Mouse (Mus musculus) brain, adult 2 months (tissue): Measurements from ENCODE around the gene Gm973.
A peak's percentile ranks its signal among the peaks of the same experiment; 100 is the strongest.

Source experiments
- DNase-seq: peaks from one replicate; pipeline ENCODE4 v3.0.0; 2011; ENCODE audit warnings: low read depth, low spot score

Gene Gm973

DNA sequence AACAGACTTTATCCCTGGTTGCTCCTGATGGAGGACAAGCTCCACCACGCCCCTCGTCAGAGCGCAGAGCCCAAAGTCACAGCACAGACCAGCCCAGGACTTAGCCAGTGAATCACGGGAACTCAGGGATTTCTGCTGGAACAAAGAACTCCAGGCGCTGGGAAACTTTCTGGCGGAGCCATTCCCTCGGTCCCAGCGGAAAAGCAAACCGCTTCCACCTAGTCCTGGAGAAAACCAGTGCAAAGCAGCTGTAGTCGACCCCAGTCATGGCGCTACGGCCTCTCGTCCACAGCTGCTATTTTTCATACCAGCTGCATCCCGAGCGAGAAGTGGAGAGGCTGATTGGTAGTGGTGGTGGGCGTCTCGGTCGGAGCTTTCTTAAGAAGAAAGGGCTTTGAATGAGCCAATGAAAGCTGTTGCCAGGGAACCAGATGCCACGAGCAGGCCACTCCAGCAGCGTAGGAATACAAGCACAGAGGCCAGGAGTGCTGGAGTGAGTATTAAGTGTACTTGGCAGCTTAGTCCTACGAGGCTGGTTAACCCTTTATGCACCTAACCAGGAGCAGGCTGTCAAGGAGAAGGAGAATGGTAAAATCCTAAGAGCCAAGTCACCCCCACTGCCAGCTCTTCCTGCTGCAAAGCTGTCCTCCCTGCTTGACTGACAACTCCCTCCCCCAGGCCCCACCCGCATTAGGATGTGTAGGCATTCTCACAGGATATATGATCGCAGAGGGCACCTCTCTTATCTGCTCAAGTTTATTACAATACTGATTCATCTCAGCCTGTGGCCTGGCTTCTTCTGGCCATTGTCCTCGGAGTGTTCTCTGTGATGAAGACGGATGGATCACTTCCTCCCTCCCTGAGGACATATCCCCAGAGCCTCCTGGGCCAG lies at the start of gene Gm973:
Gene Gm973 (plus strand): TSS at position 239 of the 892 bp plus-strand sequence.
- peak; percentile 74 for DNase-seq

DNA sequence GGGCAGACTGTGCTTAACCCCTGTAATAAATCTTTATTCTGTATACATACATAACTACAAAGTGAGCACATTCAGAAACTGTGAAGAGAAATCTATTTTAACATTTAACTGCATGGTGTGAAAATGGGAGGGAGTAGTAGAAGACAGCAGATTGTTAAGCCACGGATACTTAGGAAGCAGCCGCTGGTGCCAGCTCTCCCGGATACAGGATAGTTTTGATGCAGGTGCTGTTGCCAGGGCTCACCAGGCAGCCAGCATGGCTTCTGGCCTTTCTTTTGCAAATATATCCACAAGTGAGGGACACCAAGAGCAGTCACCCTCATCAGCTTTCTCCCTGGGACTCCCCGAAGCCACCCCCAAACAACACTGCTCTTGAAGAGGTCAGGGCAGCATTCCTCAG lies 46.9 kb upstream of the Gm973 start:
- DNase-seq, result peak; percentile 88

DNA sequence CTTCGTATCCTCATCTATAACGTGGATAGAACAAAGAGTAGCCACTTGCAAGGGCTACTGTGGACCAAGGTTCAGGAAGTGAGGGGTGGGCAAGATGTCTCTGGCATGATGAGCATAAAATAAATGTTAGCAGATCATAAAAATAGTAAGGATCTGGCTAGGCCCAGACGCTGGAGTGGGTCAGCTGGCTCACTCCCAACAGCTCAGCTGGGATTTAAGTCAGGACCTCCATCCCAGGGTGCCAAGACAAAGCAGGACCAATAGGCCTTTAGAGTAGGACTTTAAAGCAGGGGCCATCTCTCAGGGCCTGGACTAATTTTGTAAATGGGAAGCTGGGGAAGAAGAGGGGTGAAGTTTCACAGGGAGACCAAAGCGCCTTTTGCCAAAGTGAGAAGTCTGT lies 45.3 kb upstream of the Gm973 start:
- DNase-seq, result no peak

DNA sequence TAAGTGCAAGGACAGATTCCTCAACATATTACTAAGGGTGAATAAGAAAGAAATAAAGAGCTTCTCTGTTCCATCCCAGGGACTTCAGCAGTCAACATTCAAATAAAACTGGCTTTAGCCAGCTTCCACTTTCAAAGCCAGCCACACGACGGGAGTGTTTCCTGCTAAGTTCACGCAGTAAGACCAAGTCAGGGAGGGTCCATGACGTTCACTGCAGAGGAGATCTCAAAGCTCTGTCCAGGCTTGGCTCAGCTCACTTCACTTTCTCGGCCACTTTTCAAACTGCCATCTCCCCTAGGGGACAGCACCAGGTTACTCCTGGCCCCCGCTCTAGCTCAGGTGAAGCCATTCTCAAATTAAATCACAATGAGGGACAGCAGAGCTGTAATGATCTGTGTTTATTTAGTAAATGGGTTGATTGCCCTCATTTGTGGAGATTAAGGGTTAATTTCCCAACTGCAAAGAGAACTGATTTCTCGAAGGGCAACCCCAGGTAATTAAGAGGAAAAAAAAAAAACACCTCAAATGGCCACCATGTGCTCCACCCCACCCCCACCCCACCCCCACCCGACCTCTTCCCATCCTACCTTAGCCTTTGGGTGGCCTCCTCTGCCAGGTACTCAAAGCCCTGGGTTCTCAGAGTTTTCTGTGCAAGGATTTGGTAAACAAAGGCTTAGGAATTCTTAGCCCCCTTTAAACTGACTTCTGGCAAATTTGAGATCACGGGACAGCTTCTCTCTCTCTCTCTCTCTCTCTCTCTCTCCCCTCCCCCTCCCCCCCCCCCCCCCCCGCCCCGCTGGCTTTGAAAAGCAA lies 43.5 kb upstream of the Gm973 start:
- no peak for DNase-seq

DNA sequence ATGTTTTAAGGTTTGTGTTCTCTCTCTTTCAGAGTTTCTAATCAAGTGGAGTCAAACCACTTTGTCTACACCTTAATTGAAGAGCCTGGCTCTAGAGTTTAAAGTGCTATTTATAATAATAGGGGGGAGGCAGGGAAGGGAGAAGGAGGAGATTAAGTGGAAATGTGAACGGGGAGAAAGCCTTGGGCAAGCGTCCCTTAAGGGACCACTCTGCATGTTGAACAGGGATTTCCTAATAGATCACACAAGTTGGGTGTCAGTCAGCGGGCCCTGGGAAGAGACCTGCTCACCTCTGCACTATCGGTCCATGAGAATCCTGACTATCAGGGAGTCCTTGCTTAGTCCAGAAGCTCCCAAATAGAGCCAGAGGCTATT lies 42.9 kb upstream of the Gm973 start:
- no peak for DNase-seq

DNA sequence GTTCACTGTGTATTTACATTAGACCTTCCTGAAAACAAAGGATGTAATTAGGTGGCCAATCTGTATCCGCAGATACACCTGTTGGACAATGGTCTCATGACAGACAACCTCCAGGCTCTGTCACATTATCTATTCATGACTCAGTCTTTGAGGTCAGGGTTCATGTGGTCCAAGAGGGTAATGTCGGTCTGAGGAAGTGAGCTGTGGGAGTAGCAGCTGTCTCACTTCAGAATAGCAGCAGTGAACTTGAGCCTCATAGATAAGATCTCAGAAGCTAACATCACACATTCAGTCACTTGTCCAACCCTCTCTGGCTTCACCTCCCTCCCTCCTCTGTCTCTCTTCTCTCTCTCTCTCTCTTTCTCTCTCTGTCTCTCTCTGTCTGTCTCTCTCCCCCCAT lies 40.4 kb upstream of the Gm973 start:
- no peak for DNase-seq

DNA sequence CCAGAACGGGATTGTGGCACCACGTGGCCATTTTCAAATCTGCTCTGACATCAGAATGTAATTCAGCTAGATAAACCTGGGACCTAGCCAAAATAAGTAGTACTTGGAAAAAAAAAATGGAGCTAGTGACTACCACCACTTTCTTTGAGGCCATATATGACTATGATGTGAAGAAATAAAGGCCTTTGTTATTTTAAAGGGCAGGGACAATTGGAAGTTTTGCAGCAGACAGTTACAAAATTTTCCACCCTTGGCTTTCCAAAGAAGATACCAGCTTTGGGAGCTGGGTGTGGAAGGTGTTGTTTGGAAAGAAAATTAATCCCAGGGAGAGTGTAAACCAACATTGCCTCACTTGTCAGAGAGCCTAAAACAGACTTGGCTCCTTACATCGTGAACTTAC lies 37.2 kb upstream of the Gm973 start:
- no peak for DNase-seq

DNA sequence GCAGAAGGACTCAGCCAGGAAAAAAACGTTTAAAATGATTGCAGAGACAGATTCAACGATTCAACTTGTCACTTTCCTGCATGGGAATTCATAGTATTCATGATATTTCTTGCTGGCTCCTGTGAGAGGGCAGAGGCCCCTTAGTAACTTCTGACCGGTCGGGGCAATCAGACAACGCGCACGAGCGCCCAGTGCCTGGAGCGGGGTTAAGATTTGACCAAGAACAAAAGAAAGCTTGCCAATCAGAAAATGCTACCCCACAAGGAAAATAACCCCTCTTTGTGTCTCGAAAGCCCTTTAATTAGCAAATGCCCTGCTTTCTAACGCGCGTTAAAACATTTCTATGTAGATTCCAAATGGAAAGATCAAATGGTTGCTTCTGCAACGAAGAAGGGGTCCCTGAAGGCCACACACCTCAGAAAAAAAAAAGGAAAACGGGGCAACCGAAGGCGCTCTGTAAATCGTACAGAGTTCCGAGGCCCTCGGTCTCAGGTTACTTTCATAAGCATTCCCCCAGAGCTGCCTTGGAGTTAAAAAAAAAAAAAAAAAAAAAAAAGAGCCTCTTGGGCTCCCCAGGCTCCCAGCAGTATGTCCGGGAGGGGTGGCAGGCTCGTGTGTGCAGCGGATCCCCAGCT lies 35.1 kb upstream of the Gm973 start:
- DNase-seq, result no peak

DNA sequence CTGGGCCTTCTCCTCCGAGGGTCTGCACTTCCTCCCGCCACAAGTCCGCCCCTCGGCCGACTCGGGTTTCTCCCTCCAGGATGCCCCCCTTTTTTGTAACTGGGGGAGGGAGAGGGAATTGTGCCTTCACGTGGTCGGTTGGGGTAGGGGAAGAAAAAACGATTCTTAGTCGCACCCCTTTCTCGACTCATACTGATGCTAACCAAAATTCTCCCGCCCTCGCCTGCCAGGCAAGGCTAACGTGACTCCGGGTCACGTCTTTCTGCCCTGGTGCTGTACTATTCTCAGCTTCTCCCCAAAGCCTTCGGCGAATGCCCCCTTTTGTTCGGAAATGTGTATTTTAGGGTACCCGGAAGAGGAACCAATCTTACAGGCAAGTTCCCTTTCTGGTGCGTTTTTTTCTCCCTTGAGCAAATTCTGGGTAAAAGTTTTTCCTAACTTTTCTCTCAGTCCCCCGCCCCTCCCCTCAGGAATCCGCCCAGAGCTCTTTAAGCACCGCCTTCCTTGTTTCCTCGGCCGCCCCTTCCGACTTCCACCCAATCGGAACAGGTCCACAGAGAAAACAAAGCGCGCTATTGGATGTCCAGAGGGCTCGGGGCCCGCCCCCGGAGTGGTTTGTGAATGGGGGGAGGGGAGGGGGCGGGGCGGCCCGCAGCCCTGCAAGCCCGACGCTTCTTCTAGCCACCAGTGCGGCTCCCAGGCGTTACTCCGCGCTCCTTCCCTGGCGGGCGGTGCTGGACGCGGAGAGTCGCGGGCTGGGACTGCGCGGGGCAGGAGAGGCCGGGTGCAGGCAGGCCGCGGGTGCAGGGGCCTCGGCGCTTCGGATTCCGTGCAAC lies 34.4 kb upstream of the Gm973 start:
- DNase-seq, result peak; percentile 97

DNA sequence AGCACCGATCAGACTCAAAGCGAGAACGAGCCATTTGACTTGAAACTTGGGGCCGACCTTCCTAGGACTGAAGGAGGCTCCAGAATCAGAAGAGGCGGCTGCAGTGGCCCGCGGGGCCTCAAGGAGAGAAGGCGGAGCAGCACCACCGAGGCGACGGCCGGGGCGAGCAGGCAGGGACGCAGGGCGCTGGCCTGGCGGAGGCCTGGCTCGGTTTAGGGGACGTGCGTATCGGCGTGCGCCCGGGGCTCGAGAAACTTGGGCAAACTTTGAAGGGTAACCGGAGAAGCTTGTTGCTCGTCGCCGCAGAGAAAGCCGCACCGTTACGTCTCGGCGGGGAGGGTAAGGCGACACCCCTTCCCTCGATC lies 33.8 kb upstream of the Gm973 start, which contains the start of gene Fzd7:
Gene Fzd7 (plus strand): TSS at position 94 of the 365 bp plus-strand sequence.
- no peak for DNase-seq

DNA sequence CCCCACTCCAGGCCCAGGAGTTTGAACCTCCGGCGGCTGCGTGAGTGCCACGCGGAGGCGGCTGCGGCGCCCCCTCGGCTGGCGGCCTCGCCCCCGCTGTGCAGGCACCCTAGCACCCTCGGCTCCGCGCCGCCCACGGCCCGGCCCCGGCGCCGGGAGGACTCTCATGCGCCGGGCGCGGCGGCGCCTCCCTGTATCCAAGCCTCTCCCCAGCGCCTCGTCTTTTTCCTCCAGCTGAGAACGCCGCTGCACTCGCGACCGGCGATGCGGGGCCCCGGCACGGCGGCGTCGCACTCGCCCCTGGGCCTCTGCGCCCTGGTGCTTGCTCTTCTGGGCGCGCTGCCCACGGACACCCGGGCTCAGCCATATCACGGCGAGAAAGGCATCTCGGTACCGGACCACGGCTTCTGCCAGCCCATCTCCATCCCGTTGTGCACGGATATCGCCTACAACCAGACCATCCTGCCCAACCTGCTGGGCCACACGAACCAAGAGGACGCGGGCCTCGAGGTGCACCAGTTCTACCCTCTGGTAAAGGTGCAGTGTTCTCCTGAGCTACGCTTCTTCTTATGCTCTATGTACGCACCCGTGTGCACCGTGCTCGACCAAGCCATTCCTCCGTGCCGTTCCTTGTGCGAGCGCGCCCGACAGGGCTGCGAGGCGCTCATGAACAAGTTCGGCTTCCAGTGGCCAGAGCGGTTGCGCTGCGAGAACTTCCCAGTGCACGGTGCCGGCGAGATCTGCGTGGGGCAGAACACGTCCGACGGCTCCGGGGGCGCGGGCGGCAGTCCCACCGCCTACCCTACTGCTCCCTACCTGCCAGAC lies 33.2 kb upstream of the Gm973 start:
- peak; percentile 50 for DNase-seq

DNA sequence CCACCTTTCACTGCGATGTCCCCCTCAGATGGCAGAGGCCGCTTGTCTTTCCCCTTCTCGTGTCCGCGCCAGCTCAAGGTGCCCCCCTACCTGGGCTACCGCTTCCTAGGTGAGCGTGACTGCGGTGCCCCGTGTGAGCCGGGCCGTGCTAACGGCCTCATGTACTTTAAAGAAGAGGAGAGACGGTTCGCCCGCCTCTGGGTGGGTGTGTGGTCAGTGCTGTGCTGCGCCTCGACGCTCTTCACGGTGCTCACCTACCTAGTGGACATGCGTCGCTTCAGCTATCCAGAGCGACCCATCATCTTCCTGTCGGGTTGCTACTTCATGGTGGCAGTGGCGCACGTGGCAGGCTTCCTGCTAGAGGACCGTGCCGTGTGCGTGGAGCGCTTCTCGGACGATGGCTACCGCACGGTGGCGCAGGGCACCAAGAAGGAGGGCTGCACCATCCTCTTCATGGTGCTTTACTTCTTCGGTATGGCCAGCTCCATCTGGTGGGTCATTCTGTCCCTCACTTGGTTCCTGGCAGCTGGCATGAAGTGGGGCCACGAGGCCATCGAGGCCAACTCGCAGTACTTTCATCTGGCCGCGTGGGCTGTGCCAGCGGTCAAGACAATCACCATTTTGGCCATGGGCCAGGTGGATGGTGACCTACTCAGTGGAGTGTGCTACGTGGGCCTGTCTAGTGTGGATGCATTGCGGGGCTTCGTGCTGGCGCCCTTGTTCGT lies 32.4 kb upstream of the Gm973 start:
- DNase-seq, result peak; percentile 95

DNA sequence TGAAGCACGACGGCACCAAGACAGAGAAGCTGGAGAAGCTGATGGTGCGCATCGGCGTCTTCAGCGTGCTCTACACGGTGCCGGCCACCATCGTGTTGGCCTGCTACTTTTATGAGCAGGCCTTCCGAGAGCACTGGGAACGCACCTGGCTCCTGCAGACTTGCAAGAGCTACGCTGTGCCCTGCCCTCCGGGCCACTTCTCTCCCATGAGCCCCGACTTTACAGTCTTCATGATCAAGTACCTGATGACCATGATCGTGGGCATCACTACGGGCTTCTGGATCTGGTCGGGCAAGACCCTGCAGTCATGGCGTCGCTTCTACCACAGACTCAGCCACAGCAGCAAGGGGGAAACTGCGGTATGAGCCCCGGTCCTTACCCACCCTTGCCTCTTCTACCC lies 31.8 kb upstream of the Gm973 start:
- DNase-seq, result no peak

DNA sequence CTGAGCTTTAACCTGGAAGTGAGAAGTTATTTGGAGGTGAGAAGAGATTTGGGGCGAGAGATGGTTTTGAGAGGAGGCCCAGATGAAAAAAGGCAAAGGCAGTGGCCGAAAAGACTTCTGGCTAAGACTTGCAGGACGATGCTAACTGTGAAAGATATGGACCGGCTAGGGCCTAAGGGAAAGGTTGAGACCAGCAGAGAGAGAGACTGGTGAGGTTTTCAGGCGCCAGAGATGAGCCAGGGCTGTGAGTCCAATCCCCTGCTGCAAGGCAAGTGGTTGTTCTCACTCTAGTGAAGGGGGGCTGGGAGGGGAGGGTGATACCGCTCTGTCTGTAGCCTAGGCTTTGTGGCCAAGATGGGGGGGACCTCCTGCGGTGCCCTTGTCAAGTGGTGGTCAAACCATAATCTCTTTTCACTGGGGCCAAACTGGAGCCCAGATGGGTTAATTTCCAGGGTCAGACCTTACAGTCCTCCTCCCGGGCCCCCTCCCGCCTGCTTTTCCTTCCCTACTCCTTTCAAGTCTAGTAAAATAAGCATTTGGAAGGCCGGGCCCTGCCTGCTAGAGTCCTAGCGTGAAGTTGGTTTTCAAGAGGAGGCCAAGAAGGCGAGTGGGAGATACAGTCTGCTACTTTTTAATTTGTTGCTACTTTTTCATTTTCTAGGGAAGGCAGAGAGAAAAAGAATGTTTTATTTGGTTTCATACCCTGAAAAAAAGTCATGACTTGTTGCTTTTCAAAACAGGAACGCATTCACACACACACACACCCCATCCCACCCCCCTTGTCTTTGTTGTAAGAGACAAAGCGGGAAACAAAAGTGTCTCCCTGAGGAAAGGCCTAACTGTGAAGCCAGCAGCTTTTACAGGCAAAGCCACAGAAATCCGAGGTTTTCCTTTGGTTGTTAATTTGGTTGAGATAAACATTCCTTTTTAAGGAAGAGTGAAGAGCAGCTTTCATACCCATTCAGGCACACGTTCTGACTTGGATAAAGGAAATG lies 31.0 kb upstream of the Gm973 start:
- DNase-seq, result peak; percentile 82

DNA sequence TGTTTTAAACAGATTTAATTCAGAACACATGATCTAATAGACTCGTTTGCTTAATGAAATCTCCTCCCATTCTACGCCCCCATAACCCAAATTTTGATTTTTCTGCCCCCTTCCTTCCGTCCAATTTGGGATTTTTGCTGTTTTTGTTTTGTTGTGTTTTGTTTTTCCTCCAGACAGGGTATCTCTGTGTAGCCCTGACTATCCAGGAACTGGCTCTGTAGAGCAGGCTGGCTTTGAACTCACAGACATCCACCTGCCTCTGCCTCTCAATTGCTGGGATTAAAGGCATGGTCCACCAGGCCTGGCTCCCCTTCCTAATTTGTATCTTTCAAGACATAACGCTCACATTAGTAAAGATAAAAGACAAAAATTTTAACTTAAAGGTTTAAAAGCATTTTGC lies 30.3 kb upstream of the Gm973 start:
- DNase-seq, result no peak

DNA sequence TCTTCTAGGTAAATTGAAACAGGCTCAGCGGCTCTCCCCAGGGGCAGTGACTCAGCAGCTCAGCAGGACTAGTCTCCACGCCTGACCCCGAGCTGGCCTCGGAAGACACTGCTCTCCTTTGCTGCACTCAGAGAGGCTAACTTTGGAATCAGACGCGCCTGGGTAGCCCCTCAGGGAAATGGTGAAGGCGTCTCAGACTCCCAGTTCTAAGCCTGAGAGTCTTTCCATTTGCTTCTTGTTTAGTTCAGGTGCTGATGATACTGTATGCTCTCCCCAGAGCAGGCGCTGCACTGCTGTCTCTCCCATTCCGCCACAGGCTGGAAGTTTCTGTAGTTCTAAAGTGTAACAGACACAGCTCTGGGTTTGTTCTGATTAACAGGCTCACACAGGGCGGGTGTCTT lies 28.4 kb upstream of the Gm973 start:
- peak; percentile 59 for DNase-seq

DNA sequence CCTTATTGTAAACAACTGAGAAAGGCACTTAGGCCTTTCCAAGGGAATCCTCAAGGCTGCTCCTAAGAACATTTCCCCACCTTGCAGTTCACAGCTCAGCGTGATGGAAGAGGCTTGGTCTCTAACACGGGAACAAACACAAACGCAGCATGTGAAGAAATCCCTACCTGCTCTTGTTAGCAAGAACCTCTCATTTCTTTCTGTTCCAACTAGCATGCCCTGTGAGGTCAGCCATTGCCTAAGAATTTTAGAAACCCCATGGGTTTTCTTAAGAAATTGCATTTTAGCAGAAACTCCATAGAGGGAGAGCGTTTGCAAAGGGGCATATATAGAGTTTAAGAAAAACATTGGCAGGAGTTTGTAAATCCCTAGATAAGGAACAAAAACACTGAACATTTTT lies 27.6 kb upstream of the Gm973 start:
- DNase-seq, result peak; percentile 29

DNA sequence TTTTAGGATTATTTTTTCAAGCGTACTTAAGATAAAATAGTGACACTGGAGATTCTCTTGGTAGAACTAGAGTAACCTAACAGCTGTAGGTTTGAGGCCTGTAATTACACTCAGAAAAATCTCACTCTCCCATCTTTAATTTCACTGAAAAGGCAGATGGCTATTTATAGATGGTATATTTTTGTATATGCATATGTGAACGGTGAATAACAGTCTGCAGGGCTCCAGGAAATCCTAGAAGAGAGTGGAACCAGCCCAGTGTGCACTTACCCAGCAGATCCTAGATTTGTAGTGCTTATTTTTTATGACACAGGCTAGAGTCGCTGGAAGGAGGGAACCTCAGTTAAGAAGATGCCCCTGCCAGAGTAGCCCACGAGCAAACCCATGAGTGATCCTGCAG lies 27.1 kb upstream of the Gm973 start:
- DNase-seq, result peak; percentile 80

DNA sequence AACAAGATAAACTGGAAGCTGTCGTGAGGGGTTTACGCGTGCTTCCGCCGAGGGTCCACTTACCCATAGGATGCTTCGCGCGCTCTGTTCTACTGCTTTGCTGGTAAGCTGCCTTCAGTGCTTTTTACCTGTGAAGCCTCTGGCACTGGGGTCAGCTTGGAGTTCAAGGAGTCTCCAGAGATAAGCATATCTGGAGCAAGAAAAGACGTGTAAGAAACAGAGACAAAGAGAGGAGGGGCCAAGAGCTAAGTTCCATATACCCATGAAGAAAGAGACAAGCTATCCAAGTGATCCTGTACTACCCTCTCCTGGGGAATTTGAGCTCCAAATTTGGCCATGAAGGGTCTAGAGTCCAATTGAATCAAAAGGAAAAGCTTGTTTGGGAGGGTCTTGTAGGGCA lies 24.5 kb upstream of the Gm973 start:
- DNase-seq, result no peak
